Mouse (Mus musculus) ES-E14 (cell line): ENCODE results near the gene Iqcc.

Source experiments
- CHD2 ChIP-seq: IDR thresholded peaks from 2 replicates; pipeline ENCODE4 v1.6.1; 2014; ENCODE audit warnings: mild to moderate bottlenecking, low read depth, low read length, inconsistent platforms
- HCFC1 ChIP-seq: IDR thresholded peaks from 2 replicates; pipeline ENCODE4 v1.6.1; 2012; ENCODE audit warnings: low read length, inconsistent platforms, borderline replicate concordance; ENCODE audit not compliant: insufficient read depth
- MAFK ChIP-seq: IDR thresholded peaks from 2 replicates; pipeline ENCODE4 v1.6.1; 2014; ENCODE audit warnings: mild to moderate bottlenecking, low read depth, low read length, inconsistent platforms; ENCODE audit not compliant: insufficient read depth
- ZC3H11A ChIP-seq: IDR thresholded peaks from 2 replicates; pipeline ENCODE4 v1.6.1; 2012; ENCODE audit warnings: low read depth, mild to moderate bottlenecking, inconsistent platforms, low read length, borderline replicate concordance
- ZNF384 ChIP-seq: IDR thresholded peaks from 2 replicates; pipeline ENCODE4 v1.6.1; 2012; ENCODE audit warnings: low read depth, low read length, inconsistent platforms

DNA sequence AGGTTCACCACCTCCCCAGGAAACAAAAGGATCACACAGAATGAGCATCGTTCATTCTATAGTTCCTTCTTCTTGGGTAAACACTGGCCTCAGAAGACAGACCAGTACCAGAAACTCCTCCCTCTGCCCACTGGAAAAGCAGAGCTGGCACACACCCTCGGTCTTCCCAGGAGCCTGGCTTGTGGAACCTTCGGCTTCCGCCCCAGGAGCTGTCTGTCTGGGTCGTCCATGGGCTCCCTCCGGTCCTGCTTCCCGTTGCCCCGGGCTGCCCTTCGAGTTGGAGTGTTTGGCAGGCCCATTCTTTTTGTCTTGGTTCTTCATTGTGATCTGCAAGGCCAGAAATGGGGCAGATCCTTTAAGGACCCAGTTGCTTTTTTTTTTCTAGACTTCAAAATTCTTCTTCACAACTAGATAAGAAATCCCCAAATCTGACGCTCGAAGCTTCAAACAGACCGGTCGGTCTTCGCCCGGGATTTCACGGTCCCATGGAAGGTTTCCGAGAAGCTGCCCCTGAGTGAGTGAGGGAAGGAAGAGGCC, 21.3 kb upstream of the Iqcc start:
- TF ChIP-seq CHD2: no peak
- TF ChIP-seq ZNF384: no peak
- TF ChIP-seq ZC3H11A: no peak
- TF ChIP-seq HCFC1: no peak
- no peak for TF ChIP-seq MAFK
